Mouse (Mus musculus) bone marrow, adult 2 months (tissue): ENCODE results near the gene Doc2g. TPM values are rescaled to one million over a fixed set of nuclear protein-coding genes. Genes with fewer than 3 reads are reported as not detected.

Source experiments
- H3K27ac ChIP-seq: fragments of 200-500 bp; 2 replicates; pipeline ENCODE4 v1.5.1; 2012; ENCODE audit warnings: low read depth, mild to moderate bottlenecking, control low read depth, inconsistent platforms, low read length; ENCODE audit not compliant: control insufficient read depth, poor library complexity, insufficient read depth
- H3K4me1 ChIP-seq: fragments of 200-500 bp; 2 replicates; pipeline ENCODE4 v1.6.1; 2011; ENCODE audit warnings: low read length; ENCODE audit not compliant: control insufficient read depth, insufficient read depth
- H3K4me3 ChIP-seq: fragments of 200-500 bp; replicated peaks from 2 replicates; pipeline ENCODE3; 2011; ENCODE audit warnings: mild to moderate bottlenecking, low read depth, low read length, control low read depth; ENCODE audit not compliant: control insufficient read depth
- CTCF ChIP-seq: fragments of 200-500 bp; IDR thresholded peaks from 2 replicates; pipeline ENCODE4 v1.5.1; 2011; ENCODE audit warnings: low read length, control low read depth; ENCODE audit not compliant: control insufficient read depth, insufficient read depth
- POLR2A ChIP-seq: fragments of 200-500 bp; IDR thresholded peaks from 2 replicates; pipeline ENCODE4 v1.6.1; 2011; ENCODE audit warnings: low read depth, mild to moderate bottlenecking, control low read depth, low read length, borderline replicate concordance; ENCODE audit not compliant: control insufficient read depth
- WGBS: fragments of 180-500 bp; shearing (Covaris S2); methylation state at CpG from one replicate; pipeline ENCODE4 v1.1.7; 2018; 5-methylcytosine and 5-hydroxymethylcytosine counted together
- polyA plus RNA-seq: library from polyadenylated mRNA; stranded (reverse); fragments of >200 nt; gene quantifications from 2 replicates; pipeline ENCODE4 v1.2.4, GENCODE M21; 2011; ENCODE audit warnings: low replicate concordance; ENCODE audit not compliant: missing spikeins, insufficient read depth, insufficient read length

The Doc2g gene
- polyA plus RNA-seq, 1 experiment: 7.8 TPM

DNA sequence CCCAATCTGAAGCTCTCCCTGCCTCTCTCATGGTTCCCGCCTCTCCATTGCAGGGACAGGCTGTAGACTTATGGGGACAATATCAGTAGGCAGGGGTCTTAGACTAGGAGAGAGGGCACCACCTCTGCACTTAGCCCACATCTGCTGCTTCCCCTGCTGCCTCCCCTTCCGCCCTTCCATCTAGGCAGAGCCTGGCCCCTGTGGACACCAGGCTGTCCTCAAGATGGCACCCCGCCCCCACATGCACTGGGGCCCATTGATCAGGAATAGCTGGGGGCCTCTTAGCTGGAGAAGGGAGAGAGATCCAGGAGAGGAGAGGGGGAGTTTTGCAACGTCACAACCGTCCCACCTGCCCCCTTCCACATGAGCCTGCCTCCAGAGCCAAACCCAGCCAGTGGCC is 10.7 kb upstream of the Doc2g start, which contains the start of gene Tbx10:
Gene Tbx10 (plus strand): TSS at position 337 of the 400 bp plus-strand sequence.
- WGBS: 75% methylated on average over 5 of the region's 5 CpGs
- Histone ChIP-seq H3K27ac (no peak within 1 kb of the TSS), H3K4me1 (no peaks in the 10 kb centered on the region), H3K4me3 (no peak within 1 kb of the TSS)
- TF ChIP-seq POLR2A (no peak), CTCF (no peak)

DNA sequence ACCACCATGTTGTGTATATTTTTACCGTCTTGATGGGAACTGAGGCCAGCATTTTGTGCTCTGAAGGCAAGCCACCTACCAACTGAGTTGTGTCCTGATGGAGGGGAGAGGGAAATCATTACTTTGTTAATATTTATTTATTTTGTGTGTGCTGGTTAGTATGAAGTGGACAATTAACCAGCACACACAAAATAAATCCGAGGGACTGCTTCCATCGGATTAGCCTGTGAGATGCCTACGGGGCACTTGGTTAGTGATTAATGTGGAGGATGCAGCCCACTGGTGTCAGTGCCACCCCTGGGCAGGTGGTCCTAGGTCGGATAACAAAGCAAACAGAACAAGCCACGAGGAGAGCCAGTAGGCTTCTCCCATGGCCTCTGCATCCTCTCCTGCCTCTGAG is 8.2 kb upstream of the Doc2g start:
- no peaks in the 10 kb centered on the region; the same call in 1 of the 2 replicates for H3K4me1 ChIP-seq
- no peak overlapping the region for H3K4me3 ChIP-seq
- 82% methylated on average over 6 of the region's 6 CpGs for WGBS
- H3K27ac ChIP-seq: no peak overlapping the region
- TF ChIP-seq CTCF (no peak), POLR2A (no peak)

DNA sequence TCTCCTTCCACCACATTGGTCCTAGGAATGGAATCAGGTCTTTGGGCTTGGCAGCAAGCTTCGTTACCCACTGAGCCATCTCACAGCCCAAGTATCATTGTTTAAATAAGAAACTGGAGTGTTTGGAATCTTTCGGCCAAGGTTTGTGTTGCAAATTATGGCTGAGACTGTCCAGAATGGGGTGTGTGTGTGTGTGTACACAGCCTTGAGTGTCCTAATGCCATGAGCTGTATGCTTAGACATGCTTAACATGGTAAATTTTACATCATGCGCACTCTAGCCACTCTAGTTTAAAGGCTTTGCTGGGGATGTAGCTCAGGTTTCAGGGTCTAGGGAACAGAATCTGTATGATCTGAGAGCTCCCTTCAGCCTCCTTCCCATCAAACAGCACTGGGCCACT is 7.6 kb upstream of the Doc2g start:
- Histone ChIP-seq H3K4me1 (no peaks in the 10 kb centered on the region; the same call in 1 of the 2 replicates), H3K4me3 (no peak overlapping the region), H3K27ac (no peak overlapping the region)
- 90% methylated on average over 3 of the region's 3 CpGs for WGBS
- TF ChIP-seq CTCF (no peak), POLR2A (no peak)

DNA sequence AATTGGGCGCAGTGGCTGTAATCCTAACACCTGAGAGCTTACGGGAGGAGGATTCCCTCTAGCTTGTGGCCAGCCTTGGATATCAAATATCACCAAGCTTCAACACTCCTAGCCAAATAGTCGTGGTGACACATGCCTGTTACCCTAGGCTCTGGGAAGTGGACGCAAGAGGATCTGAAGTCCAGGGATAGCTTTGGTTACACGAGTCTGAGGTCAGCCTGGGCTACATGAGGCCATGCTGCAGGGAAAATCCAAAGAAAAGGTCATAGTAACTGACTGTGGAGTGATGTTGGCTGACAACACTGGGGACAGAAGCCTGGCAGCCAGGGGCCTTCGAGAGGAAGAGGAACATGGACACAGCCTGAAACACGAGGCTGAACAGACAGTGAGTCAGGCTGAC is 7.0 kb upstream of the Doc2g start:
- H3K4me1 ChIP-seq: peaks cover 2% of the 10 kb centered on the region
- no peak for TF ChIP-seq POLR2A
- TF ChIP-seq CTCF: no peak
- no peak overlapping the region for H3K27ac ChIP-seq
- H3K4me3 ChIP-seq: no peak overlapping the region
- 63% methylated on average over 7 of the region's 7 CpGs for WGBS

DNA sequence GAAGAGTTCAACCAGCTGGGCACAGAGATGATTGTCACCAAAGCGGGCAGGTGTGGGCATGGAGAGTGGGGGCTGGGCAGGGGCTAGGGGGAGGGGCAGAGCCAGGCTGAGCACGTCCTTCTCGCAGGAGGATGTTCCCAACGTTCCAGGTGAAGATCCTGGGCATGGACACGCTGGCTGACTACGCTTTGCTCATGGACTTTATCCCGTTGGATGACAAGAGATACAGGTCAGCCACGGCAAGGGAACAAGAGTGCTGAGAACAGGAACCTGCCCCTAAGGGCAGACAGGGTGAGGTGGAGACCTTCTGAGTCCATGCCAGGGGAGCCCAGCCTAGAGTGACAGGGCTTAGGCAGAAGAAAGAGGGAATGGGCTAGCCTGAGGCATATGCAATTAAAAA is 6.4 kb upstream of the Doc2g start:
- WGBS: 83% methylated on average over 8 of the region's 8 CpGs
- TF ChIP-seq CTCF: no peak
- no peak for TF ChIP-seq POLR2A
- Histone ChIP-seq H3K4me3 (no peak overlapping the region), H3K27ac (no peak overlapping the region), H3K4me1 (peaks cover 2% of the 10 kb centered on the region)

DNA sequence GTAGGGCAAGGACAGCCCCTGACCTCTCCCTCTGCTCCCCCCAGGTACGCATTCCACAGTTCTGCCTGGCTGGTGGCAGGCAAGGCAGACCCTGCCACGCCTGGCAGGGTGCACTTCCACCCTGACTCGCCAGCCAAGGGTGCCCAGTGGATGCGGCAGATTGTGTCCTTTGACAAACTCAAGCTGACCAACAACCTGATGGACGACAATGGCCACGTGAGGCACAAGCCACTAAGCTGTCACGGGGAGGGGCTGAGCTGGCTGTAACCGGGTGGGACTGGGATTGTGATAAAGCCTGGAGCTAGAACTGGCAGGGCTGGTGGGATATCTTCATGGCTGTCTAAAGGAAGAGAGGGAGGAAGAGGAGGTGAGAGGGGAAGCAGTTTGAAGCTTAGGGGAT is 5.9 kb upstream of the Doc2g start:
- H3K27ac ChIP-seq: no peak overlapping the region
- no peak overlapping the region for H3K4me3 ChIP-seq
- WGBS: 86% methylated on average over 8 of the region's 8 CpGs
- no peak for TF ChIP-seq POLR2A
- no peak for TF ChIP-seq CTCF
- H3K4me1 ChIP-seq: peaks cover 2% of the 10 kb centered on the region

DNA sequence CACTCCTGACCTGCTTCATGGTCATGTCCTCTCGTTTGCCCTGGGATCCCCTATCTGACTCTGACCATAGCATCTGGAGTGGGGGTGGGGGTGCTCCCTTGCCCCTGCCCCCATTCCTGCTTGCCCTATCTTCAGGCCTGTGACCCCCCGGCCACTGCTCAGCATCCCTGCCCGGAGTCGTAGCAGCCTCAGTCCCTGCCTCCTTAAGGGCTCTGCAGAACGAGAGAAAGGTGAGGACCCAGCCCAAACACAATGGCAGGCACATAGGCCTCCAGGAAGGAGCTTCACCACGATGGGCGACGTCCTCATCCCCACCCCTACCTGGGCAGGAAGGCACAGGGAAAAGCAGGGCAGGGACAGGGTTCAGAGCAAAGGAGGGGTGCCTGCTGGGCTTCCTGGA is 4.8 kb upstream of the Doc2g start:
- H3K27ac ChIP-seq: no peak overlapping the region
- H3K4me1 ChIP-seq: peaks cover 2% of the 10 kb centered on the region
- WGBS: 77% methylated on average over 8 of the region's 8 CpGs
- H3K4me3 ChIP-seq: no peak overlapping the region
- TF ChIP-seq CTCF: no peak
- TF ChIP-seq POLR2A: no peak

DNA sequence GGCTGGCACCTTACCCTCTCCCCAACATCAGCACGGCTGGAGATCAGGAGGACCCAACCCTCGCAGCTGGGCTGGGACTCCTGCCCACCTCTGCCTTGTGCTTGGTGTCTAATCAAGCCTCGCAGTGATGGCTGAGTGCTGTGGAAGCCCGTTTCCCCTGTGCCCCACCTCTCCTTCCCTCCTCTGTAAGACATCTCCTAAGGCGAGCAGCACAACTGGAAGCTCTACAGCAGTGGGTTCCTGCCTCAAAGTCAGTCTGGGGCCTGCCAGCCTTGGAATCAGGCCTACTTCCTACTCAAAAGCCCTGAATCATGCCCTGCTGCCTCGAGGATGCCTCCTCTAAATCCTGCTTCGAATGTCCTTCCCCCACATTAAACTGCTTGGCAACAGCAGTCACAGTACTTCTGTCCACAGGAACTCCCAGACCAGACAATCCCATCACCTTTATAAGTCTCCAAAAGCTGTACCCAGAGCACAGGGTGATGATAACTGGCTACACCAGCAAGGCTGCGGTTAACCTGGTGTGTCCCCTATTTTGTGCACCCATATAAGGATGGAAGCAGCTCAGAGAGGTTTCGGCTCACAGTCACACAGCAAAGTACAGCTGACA is 3.9 kb upstream of the Doc2g start:
- 48% methylated on average over 9 of the region's 9 CpGs for WGBS
- no peak overlapping the region for H3K4me3 ChIP-seq
- TF ChIP-seq CTCF (no peak), POLR2A (no peak)

More for the DNA sequence above, 3.9 kb upstream of the Doc2g start:
- no peak overlapping the region; the same call in none of the 2 replicates for H3K27ac ChIP-seq
- H3K4me1 ChIP-seq: peaks cover 2% of the 10 kb centered on the region
